Mouse (Mus musculus) neural tube, embryonic 11.5 days (tissue): ENCODE data around the gene Cacna1a. TPM values are rescaled to one million over a fixed set of nuclear protein-coding genes. Genes with fewer than 3 reads are reported as not detected.
"Not testable (repeated sequence)": the region's sequence is repeated elsewhere in the genome, so short reads cannot be mapped to it uniquely, and the experiment has no call there.

Source experiments
- ATAC-seq: fragments of 200-750 bp; cut with Nextera tagmentation; 2 replicates; pipeline ENCODE4 v1.8.0; 2017; ENCODE audit warnings: moderate number of reproducible peaks, mild to moderate bottlenecking, moderate TSS enrichment, moderate library complexity; ENCODE audit not compliant: insufficient read depth, low FRiP score, low TSS enrichment
- DNase-seq: peaks from one replicate; pipeline ENCODE4 v3.0.0-alpha.2; 2015; ENCODE audit warnings: low spot score
- H3K27ac ChIP-seq: fragments of 300-500 bp; sonication (generic); 2 replicates; pipeline ENCODE4 v1.5.1; 2014; ENCODE audit warnings: low read depth, mild to moderate bottlenecking, low read length
- H3K27me3 ChIP-seq: fragments of 300-500 bp; sonication (generic); 2 replicates; pipeline ENCODE4 v1.6.1; 2014; ENCODE audit warnings: mild to moderate bottlenecking, low read length, mixed read lengths; ENCODE audit not compliant: control insufficient read depth, insufficient read depth
- H3K36me3 ChIP-seq: fragments of 300-500 bp; sonication (generic); 2 replicates; pipeline ENCODE4 v1.6.1; 2014; ENCODE audit warnings: mild to moderate bottlenecking, low read length, moderate library complexity, mixed read lengths; ENCODE audit not compliant: control insufficient read depth, insufficient read depth
- H3K4me1 ChIP-seq: fragments of 300-500 bp; sonication (generic); 2 replicates; pipeline ENCODE4 v1.6.1; 2014; ENCODE audit warnings: low read length, mixed read lengths; ENCODE audit not compliant: control insufficient read depth, insufficient read depth
- H3K4me2 ChIP-seq: fragments of 300-500 bp; sonication (generic); 2 replicates; pipeline ENCODE4 v1.6.1; 2014; ENCODE audit warnings: low read depth, mild to moderate bottlenecking, moderate library complexity
- H3K4me3 ChIP-seq: fragments of 300-500 bp; sonication (generic); 2 replicates; pipeline ENCODE4 v1.5.1; 2014; ENCODE audit warnings: low read depth, low read length
- H3K9ac ChIP-seq: fragments of 300-500 bp; sonication (generic); 2 replicates; pipeline ENCODE4 v1.6.1; 2014; ENCODE audit warnings: mild to moderate bottlenecking, low read length
- H3K9me3 ChIP-seq: fragments of 300-500 bp; sonication (generic); 2 replicates; pipeline ENCODE4 v1.6.1; 2016; ENCODE audit warnings: low read length; ENCODE audit not compliant: control insufficient read depth
- WGBS: fragments of 180-500 bp; shearing (Covaris S2); extraction: QIAGEN DNeasy Blood & Tissue Kit; methylation state at CpG from one replicate; pipeline ENCODE4 v1.1.7; 2014; 5-methylcytosine and 5-hydroxymethylcytosine counted together
- polyA plus RNA-seq: library from polyadenylated mRNA; unstranded; fragments of >200 nt; fragmentation: Nextera tagmentation; extraction: Ambion mirVana; gene quantifications from 2 replicates; pipeline ENCODE4 v1.2.1, GENCODE M21; 2014

Cacna1a gene
- polyA plus RNA-seq, 1 experiment from 2014 or later: 6.9 TPM

- peak overlapping the region; percentile 60 for H3K4me2 ChIP-seq
- no peak overlapping the region for H3K27ac ChIP-seq
- no peak for ATAC-seq
- no peaks in the 10 kb centered on the region for H3K36me3 ChIP-seq
- H3K4me3 ChIP-seq: peak overlapping the region; percentile 22
- DNase-seq: peak; percentile 30
- peaks cover 12% of the 10 kb centered on the region for H3K4me1 ChIP-seq
- H3K9ac ChIP-seq: peak overlapping the region; percentile 70; the same call in 1 of the 2 replicates
- H3K27me3 ChIP-seq: peaks cover 5% of the 10 kb centered on the region; the same call in 1 of the 2 replicates
- H3K9me3 ChIP-seq: no peaks in the 10 kb centered on the region
- 5% methylated on average over 19 of the region's 19 CpGs for WGBS
Measured at GRCm38 (mm10) chr8:84601221-84601751, 213.0 kb downstream of the Cacna1a start.

- no peak for ATAC-seq
- Histone ChIP-seq H3K9me3 (no peaks in the 10 kb centered on the region), H3K27ac (no peak overlapping the region), H3K4me1 (peaks cover 16% of the 10 kb centered on the region), H3K27me3 (no peaks in the 10 kb centered on the region), H3K4me3 (no peak overlapping the region), H3K36me3 (no peaks in the 10 kb centered on the region), H3K9ac (no peak overlapping the region), H3K4me2 (no peak overlapping the region)
- 35% methylated on average over 16 of the region's 16 CpGs for WGBS
- peak; percentile 60 for DNase-seq
Measured at GRCm38 (mm10) chr8:84614512-84615223, 226.4 kb downstream of the Cacna1a start.

GRCm38 (mm10) chr8:84615666-84616485, 227.6 kb downstream of the Cacna1a start:
- Histone ChIP-seq H3K36me3 (no peaks in the 10 kb centered on the region), H3K27ac (no peak overlapping the region)

GRCm38 (mm10) chr8:84617005-84617404, 228.8 kb downstream of the Cacna1a start:
- Histone ChIP-seq H3K4me2 (no peak overlapping the region), H3K27me3 (no peaks in the 10 kb centered on the region), H3K36me3 (no peaks in the 10 kb centered on the region), H3K4me3 (no peak overlapping the region), H3K27ac (no peak overlapping the region), H3K4me1 (peaks cover 16% of the 10 kb centered on the region), H3K9me3 (no peaks in the 10 kb centered on the region), H3K9ac (peak overlapping the region; percentile 9; the same call in 1 of the 2 replicates)
- DNase-seq: no peak
- WGBS: 44% methylated on average over 22 of the region's 22 CpGs
- no peak for ATAC-seq

More at GRCm38 (mm10) chr8:84615666-84616485, 227.6 kb downstream of the Cacna1a start:
- no peak for DNase-seq
- Histone ChIP-seq H3K4me3 (no peak overlapping the region), H3K9me3 (no peaks in the 10 kb centered on the region), H3K27me3 (no peaks in the 10 kb centered on the region), H3K4me2 (peak overlapping the region; percentile 5; the same call in 1 of the 2 replicates), H3K4me1 (peaks cover 16% of the 10 kb centered on the region), H3K9ac (no peak overlapping the region)
- 20% methylated on average over 22 of the region's 22 CpGs for WGBS
- ATAC-seq: no peak

- DNase-seq (no peak), ATAC-seq (no peak)
- Histone ChIP-seq H3K27ac (no peak overlapping the region), H3K27me3 (no peaks in the 10 kb centered on the region), H3K36me3 (no peaks in the 10 kb centered on the region), H3K4me1 (peaks cover 4% of the 10 kb centered on the region; the same call in 1 of the 2 replicates), H3K4me2 (no peak overlapping the region), H3K9me3 (no peaks in the 10 kb centered on the region), H3K9ac (no peak overlapping the region), H3K4me3 (no peak overlapping the region)
- WGBS: 80% methylated on average over 8 of the region's 8 CpGs
Measured at GRCm38 (mm10) chr8:84621102-84621625, 232.9 kb downstream of the Cacna1a start.

GRCm38 (mm10) chr8:84623425-84623824, 235.2 kb downstream of the Cacna1a start:
- ATAC-seq, H3K36me3 ChIP-seq, H3K9me3 ChIP-seq, H3K27ac ChIP-seq, H3K27me3 ChIP-seq, DNase-seq, H3K9ac ChIP-seq, H3K4me3 ChIP-seq, H3K4me1 ChIP-seq, H3K4me2 ChIP-seq: not testable (repeated sequence)
- WGBS: 81% methylated on average over 4 of the region's 4 CpGs

- DNase-seq (no peak), ATAC-seq (no peak)
- H3K4me1 ChIP-seq: peaks cover 4% of the 10 kb centered on the region; the same call in 1 of the 2 replicates
- no peak overlapping the region for H3K9ac ChIP-seq
- 74% methylated on average over 11 of the region's 11 CpGs for WGBS
- no peaks in the 10 kb centered on the region for H3K9me3 ChIP-seq
- H3K4me2 ChIP-seq: no peak overlapping the region
- no peak overlapping the region for H3K4me3 ChIP-seq
- no peaks in the 10 kb centered on the region for H3K27me3 ChIP-seq
- no peaks in the 10 kb centered on the region for H3K36me3 ChIP-seq
- no peak overlapping the region for H3K27ac ChIP-seq
Measured at GRCm38 (mm10) chr8:84629586-84629985, 241.3 kb downstream of the Cacna1a start.

GRCm38 (mm10) chr8:84630145-84630544, 241.9 kb downstream of the Cacna1a start:
- no peak overlapping the region for H3K9ac ChIP-seq
- no peak overlapping the region for H3K4me2 ChIP-seq
- no peaks in the 10 kb centered on the region for H3K36me3 ChIP-seq
- H3K27ac ChIP-seq: no peak overlapping the region
- DNase-seq (no peak), ATAC-seq (no peak)
- H3K27me3 ChIP-seq: no peaks in the 10 kb centered on the region
- 84% methylated on average over 4 of the region's 4 CpGs for WGBS
- H3K4me3 ChIP-seq: no peak overlapping the region
- H3K9me3 ChIP-seq: no peaks in the 10 kb centered on the region
- H3K4me1 ChIP-seq: peaks cover 8% of the 10 kb centered on the region; the same call in 1 of the 2 replicates
